Mouse (Mus musculus) kidney, postnatal 25 days (tissue): ENCODE results near the gene Pomt1.
A peak's percentile ranks its signal among the peaks of the same experiment; 100 is the strongest.

Experiments
- DNase-seq, 2 experiments: peaks; one replicate each; pipeline ENCODE4 v3.0.0; 2021; ENCODE audit warnings: mixed read lengths in 2 of 2

The Pomt1 gene

DNA sequence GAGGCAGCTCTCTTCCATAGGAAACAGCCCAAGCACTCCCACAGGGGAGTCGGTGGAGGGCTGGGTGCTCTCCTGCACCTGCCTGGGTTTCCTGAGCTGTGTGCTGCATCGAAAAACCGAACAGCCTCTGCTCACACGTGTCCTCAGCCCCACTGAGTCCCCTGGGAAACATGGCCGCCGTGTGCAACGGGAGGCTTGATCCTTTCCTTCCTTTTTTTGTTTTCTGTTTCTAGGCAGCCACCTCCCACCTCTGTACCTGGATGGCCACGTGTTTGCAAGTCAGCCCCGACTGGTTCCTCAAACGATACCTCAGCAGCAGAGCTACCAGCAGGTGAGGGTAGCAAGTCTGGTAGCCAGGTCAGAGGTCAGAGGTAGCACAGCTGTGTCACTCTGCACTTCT lies 14.3 kb upstream of the Pomt1 start:
- no peak for DNase-seq

DNA sequence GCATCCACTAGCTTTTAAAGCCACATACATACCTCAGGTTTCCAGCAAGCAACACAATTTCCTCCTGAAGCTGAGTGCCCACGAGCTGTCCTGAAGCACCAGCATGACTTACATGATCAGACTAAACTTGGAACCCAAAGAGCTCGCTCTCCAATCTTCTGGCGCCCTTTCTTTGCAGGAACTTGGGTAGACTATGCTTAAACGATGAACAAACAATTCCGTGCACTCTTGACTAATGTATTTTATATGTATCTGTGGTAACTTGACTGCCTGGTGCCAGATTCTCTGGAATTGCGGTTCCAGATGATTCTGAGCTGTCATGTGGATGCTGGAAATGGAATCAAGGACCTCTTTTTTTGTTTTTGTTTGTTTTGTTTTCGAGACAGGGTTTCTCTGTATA lies 957 bp upstream of the Pomt1 start:
- DNase-seq: no peak

DNA sequence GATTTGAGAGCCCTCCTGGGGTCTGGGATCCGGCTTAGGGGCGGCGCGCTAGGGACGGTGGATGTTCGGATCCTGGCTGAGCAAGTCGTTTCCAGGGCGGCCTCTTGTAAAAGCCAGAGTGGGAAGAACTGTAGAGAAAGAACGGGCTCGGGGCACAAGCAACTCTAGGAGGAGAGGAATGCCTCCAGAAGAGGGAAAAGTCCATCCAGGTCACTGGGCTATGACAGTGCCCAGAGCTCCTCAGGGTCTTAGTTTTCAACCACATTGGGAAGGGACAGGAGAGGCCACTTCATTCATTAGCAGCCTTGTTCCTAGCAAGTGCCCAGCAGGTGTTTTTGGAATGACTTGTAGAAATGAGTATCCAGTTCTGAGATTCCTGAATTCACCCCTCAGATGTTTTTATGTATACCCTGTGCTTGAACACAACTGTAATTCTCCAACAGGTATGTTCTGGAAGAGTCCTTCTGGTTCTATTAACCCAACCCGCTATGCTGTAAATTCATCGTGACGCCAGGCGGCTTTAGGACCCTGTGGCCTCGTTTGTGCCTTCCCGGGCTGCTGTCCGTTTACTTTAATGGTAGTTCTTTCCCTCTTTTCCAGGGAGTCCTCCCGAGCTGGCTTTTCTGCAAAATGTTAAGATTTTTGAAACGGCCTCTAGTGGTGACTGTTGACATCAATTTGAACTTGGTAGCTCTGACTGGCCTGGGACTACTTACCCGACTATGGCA lies 534 bp downstream of the Pomt1 start:
- DNase-seq: peak; percentile 62 to 76

- no peak for DNase-seq
These were observed 1.2 kb downstream of the Pomt1 start for GRCm38 (mm10) chr2:32237571-32237970.

GRCm38 (mm10) chr2:32238708-32239435 lies 2.5 kb downstream of the Pomt1 start:
- no peak for DNase-seq

GRCm38 (mm10) chr2:32240591-32240990 lies 4.2 kb downstream of the Pomt1 start:
- DNase-seq: no peak

- DNase-seq: no peak
These were observed 6.6 kb downstream of the Pomt1 start for GRCm38 (mm10) chr2:32242986-32243385.

GRCm38 (mm10) chr2:32246741-32247140 lies 10.4 kb downstream of the Pomt1 start:
- DNase-seq: no peak

- DNase-seq: peak in 1 of 2 experiments; percentile 76
These were observed 12.3 kb downstream of the Pomt1 start for GRCm38 (mm10) chr2:32248377-32249361.

DNA sequence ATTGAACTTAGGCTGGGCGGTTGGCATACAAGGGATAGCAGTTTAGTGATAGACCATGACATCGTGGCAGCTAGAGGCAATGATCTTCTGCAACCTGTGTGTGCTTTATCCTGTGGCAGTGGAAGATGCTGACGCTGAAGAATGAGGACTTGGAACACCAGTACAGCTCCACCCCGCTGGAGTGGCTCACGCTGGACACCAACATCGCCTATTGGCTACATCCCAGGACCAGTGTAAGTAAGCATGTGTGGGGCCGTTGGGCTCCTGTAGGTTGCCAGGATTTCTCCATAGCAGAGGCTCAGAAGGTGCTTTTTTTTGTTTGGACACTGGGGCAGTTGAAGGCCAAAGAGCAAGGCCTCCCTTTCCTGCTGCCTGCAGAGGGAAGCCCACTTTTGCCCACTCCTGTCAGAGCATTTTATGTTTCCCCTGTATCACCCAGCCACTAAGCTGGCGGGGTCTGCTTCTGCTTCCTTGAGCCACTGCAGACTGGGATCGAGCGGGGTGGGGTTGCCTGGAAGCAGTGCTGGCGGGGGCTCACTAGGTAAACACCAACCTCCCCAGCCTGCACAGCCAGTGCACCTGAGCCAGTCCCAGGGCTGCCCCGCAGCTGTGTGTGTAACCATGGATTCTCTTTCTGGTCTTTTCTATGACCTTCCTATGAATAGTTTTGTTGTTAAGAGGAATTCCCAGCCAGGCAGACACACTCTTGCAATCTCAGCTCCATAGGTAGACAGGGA lies 15.6 kb downstream of the Pomt1 start:
- peak; percentile 35 to 66 for DNase-seq

- DNase-seq: no peak
These were observed 16.3 kb downstream of the Pomt1 start for GRCm38 (mm10) chr2:32252658-32253057.

GRCm38 (mm10) chr2:32253352-32253751 lies 17.0 kb downstream of the Pomt1 start:
- no peak for DNase-seq

GRCm38 (mm10) chr2:32254563-32254962 lies 18.2 kb downstream of the Pomt1 start:
- DNase-seq: no peak

GRCm38 (mm10) chr2:32256273-32256672 lies 19.9 kb downstream of the Pomt1 start:
- DNase-seq: no peak

DNA sequence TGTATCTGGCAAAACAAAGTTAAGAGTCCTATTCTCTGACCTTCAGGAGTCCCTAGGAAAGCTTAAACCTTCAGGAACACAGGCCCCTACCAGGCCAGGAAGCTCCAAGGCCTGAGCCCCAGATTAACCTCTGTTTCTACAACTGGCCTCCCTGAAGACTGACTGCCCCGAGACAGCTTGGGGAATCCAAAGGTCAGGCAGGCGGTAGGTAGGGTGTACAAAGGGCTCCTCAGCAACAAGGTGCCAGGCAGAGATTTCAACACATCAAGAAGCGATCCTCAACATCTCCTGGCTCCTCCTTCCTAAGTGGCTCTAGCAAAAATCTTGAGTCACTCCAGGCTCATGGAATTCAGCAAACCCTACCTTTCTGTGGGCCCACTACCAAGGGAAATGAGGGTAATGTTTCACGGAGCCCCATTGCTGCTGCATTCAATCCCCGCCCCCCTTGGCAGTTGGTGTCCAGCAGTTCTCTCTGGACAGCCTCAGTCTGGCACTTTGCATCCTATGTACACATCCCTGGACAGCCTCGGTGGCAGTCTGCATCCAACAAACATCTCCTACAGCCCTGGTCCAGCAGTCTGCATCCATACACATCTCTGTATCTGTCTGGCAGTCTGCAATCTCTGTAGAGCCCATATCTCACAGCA lies 22.6 kb downstream of the Pomt1 start:
- DNase-seq: peak; percentile 59 to 86

GRCm38 (mm10) chr2:32259657-32260417 lies 23.4 kb downstream of the Pomt1 start, which contains the start of gene Uck1:
Uck1 (minus strand) TSS chr2:32260159.
- DNase-seq: peak; percentile 92 to 96

DNA sequence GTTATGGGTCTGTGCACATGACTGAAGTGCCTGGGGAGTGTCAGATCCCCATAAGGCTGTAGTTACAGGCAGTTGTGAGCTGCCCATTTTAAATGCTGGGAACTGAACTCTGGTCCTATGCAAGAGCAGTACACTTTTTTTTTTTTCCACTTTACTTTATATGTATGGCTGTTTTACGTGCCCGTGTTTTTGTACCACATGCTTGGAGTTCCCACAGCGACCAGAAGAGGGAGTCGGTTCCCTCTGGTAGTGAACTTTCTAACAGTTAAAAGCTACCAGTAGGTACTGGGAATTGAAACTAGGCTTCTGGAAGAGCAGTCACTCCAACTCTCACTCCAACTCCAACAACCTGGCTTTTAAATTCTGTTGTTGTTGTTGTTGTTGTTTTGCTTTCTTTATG lies 24.2 kb downstream of the Pomt1 start:
- DNase-seq: peak; percentile 51 to 77

DNA sequence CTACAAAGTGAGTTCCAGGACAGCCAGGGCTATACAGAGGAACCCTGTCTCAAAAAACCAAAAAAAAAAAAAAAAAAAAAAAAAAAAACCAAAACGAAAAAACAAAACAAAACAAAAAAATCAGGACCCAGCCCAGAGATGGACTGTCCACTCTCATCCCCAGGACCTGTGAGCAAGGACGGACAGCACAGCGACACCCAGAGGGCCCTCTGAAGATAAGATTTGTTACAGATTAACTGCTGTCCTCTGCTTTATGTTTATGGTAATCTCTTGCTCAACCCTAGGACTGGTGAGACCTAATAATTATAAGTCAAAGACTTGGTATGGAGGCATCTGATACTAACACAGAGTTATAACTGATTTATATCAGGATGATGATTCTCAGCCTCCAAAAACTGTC lies 39.4 kb downstream of the Pomt1 start:
- DNase-seq: no peak

DNA sequence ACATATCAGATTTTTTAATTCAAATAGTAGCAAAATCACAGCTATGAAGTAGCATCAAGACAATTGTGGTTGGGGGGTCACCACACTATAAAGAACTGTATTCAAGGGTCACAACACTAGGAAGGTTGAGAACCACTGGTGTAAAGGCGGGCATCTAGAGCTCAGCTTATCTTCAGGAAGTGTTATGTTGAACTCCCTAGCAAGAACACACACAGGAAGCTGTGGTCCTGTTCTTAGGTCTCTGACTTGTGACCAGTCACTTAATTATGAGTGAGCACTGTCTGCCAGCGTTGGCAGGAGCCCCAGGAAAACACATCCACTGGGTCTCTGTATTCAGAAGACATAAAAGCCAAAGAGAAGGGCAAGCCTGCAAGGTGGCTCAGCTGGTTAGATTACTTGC lies 45.9 kb downstream of the Pomt1 start:
- DNase-seq: no peak

GRCm38 (mm10) chr2:32282727-32283126 lies 46.3 kb downstream of the Pomt1 start:
- DNase-seq: peak; percentile 74 to 81

DNA sequence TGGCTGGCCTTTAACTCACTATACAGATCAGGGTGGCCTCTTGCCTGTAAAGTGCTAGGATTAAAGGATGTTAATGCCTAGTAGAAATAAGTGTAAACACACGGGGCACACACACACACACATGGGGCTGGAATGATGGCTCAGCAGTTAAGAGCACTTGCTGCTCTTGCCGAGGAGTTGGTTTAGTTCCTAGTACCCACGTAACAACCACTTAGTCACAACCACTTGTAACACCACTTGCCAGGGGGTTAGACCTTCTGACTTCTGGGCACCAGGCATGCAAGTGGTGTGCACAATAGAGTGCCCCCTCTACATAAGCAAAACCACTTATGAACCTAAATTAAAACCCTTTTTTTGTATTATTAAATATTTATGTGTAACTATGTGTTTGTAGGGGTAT lies 47.6 kb downstream of the Pomt1 start:
- DNase-seq: no peak
